Mouse (Mus musculus) spleen, postnatal 14 days (tissue): ENCODE data around the gene Ldb2.

Experiments
- DNase-seq, 2 experiments: peaks; one replicate each; pipeline ENCODE4 v3.0.0; 2021 to 2022; ENCODE audit warnings: low spot score in 2 of 2

The Ldb2 gene

DNA sequence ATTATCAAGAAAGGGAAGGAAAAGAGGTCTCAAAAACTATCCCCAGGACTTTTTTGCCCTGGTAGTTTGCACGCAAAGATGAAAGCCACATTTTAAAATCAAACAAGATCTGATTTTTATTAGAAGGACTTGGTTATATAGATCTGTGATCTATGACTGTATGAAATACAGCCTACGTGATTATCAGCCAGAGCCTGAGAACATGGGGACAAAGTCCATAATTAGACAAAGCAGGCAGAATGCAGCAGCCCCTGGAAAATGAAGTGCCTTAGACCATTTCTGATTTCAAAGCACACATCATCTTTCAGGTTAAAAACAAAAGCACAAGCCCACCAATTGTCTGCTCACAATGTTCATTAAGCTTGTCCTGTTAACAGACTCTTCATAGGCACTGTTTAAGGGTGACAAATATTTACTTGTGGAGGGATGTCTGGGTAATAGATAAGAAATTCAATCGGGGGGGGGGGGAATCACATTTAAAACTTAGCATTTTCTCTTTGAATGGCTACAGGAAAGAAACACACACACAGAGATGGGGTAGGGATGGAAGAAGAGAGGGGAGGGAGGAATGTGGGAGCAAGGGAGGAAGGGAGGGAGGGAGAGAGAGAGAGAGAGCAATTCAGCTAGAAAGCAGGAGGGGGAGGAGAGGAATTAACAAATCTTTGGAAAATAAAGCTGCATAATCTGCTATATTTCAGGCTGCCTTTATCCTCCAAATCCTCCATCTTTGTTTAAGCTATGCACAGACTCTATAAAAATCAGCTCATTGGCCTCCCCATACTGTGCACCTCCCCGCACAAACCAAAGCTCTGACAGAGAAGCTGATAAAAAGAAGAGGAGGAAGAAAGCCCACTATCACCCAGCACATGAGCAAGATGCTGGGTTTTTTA lies 153.3 kb downstream of the Ldb2 start:
- no peak for DNase-seq

DNA sequence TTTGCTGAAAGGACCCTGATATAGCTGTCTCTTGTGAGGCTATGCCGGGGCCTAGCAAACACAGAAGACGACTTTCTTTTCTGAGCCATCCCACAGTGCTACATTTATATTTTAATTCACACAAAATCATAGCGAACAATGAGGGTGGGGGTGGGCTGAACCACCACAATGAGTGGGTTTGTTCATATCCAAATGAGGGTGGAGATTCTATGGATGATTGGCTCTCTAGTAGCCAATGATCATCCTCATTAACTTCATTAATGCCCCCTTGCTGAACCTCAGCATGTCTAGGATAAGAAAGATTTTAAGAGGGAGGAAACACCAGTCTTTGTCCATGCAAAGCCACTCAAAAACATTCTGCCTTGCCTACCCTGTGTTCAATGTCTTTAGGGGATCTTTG lies 156.4 kb downstream of the Ldb2 start:
- no peak for DNase-seq

DNA sequence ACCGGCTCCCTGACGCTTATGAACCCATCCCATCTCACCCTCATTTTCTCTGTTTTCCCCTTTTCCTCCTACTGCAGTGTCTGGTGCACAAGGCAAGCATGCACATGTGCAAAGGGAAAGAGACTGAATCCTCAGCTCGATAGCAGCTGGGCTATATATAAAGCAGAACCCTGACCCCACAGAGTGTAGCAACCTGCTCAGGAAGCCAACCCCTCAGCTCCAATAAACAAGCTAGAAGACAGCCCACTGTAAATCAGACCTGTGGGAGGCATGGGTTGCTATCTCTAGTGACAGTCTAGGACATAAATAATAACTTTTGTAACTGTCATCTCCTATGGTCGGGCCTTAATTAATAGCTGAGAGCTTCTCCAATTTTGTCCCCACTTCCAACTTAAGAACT lies 158.4 kb downstream of the Ldb2 start:
- DNase-seq: no peak

DNA sequence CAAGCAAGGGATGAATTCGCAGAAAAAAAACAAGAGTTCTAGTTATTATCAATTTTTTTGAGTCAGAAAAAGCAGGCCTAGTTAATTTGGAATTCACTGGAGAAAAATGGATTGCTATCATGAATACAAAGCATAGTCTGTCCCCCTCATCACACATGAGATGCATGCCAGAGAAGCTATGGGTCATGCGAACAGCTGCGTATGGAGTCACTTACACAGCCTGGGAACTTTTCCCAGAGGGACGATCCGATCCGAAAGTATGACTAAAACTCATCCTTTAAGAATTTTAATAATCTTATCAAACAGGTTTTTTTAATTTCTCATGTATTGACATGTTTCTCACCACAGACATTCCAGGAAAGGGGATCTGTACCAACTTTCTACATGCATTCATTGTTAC lies 163.9 kb downstream of the Ldb2 start:
- DNase-seq: no peak

DNA sequence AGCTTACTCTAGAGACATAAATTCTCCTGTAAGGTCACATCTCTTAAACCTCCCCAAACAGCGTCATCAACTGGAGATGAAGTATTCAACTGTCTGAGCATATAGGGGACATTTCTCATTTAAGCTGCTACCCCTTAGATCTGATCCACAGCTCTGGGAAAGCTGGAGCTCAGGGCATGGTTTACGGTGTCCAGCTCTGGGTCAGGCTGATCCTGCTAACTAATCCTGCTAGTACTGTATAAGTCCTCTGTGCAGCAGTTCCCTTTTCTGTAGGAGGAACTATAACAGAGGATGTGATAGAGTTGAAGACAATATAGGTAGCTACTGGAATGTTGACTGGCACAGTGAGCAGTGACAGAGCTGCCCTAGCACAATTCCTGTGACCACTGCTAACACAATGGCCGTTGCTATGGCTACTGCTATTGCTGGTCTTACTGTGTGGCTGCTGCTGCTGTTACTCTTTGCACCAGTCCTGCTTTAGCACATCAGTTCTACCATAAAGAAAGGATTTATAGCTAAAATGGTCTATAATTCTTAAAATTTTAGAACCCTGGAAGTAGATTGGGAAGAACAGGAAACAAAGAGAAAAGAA lies 170.3 kb downstream of the Ldb2 start:
- no peak for DNase-seq

DNA sequence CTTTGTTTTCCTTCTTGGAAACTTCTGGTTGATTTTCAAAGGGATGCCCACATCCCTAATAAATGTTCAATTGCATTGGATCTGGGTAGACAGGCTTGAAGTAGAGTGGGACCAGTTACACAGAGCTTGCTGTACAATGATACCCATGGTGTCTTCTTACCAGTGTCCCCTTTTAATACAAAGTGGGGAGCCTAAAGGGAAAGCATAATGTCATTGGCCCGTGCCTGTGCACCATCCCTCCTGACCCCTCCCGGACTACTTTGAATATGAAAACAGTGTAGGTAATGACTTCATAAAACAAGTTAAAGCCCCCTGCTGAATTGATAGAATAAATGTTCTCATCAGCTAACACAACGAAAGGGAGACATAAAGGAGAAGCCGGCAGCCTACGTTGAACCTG lies 172.0 kb downstream of the Ldb2 start:
- no peak for DNase-seq

DNA sequence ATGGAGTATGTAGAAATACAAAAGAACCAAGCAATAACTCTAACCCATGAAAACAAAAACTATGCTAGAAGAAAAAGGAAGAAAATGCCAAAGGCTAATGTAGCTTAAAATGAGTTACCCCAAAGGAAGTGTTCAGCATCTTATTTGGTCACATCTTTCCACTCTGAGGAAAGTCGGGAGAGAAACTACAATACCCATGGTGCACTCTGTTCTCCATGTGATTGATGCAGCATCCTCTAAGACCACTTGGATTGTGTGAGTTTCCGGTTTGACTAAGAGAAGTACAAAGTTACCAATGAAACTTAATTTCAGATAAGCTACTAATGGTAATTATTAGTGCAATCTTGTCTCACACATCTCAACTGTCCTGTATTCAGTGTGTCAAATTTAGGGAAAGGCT lies 172.6 kb downstream of the Ldb2 start:
- no peak for DNase-seq

DNA sequence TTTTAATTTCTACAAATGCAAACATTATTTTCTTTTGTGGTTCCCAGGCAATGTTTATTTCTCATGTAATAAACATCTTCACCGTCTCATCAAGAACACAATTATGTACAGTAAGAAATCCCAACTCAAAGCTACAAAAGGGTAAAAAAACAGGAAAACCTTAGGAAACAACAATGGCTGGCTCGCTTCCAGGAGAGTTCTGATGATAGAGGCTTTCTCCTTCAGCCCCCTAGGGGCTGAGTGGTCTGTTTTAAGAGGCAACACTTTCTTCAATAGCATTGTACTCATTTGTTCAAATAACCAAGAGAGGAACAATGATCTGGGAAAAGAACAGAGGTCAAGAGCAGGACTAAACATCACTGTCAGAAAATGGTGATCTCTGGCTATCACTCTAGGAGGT lies 173.4 kb downstream of the Ldb2 start:
- DNase-seq: no peak

DNA sequence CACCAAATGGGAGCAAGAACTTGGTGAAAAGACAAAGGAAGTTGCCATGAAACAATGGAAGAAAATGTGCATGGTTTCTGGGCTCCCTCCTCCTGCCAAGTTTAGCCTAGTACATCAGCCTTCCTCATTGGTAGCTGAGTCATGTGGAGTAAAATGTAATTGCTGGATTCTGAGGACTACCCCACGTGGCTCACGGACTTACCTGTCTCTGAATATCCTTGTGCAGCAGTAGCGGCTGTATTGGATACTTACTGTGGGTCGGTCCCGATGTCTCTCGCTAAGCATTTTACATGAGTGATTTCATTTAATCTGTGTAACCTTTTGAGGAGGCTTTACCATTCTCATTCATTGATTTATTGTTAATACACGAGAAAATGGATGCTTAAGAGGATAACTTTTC lies 183.8 kb downstream of the Ldb2 start:
- no peak for DNase-seq

DNA sequence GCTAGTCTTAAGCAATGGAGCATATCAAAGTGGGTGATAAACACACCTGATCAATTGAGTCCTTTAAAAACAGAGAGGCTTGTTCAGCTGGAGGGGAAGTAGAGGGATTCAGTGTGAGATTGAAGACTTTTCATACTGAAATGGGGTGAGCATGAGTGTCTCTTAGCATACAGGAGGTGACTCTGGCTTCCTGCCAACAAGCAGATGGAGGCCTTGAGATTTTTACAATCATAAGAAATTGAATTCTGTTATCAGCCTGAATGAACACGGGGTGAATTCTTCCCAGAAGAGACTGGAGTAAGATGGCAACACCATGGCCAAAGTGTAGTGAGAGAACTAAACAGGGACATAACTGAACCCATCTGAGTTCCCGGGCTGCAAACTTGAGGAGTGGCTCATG lies 190.6 kb downstream of the Ldb2 start:
- DNase-seq: no peak

DNA sequence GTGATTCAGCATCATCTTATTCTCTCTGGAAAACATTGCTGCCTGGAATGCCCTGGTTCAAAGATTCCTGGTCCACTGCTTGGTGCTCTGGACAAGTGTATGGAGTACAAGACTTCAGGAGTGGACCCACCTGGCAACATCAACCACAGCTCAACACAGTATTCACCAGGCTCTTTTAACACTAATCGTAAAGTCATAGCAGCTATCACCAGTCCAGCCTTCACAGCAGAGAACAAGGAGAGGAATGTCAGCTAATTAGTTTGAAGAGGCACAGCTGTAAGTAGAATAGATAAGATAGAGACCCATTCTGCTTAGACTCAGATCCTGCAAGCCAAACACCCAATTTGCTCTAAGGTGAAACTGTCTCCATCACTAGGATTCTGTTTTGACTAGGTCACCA lies 198.1 kb downstream of the Ldb2 start:
- no peak for DNase-seq

DNA sequence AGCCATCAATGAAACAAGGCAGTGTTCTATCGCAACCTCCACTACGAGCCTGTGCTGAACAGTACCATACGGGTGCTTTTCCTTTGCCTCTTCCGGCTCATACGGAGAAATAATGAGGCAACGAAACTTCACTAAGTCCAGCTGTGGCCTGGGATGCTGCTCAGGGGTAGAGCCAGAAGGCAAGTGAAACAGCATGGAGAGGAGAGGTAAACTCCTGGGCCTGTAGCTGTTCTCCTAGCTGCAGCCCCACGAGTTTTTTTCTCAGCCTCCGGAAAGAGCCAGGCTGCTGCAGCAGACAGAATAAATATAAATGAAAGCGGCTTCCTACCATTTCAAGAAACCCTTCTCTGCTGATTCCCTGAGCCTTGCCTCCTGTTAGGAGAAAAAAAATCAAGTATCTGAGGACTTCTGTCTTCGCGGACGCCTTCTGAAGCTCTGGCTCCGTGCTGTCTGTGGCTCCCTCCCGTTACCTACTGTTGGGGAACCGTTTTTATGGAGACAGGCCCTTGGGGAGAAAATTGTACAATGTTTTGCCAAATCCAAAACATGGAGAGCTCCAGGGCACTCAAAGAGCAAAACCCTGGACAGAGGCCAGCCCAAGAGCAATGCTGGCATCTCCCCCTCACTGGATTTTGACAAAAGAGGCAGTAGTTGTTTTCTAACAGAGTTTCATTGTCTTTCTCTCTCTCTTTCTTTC lies 205.8 kb downstream of the Ldb2 start:
- DNase-seq: no peak

DNA sequence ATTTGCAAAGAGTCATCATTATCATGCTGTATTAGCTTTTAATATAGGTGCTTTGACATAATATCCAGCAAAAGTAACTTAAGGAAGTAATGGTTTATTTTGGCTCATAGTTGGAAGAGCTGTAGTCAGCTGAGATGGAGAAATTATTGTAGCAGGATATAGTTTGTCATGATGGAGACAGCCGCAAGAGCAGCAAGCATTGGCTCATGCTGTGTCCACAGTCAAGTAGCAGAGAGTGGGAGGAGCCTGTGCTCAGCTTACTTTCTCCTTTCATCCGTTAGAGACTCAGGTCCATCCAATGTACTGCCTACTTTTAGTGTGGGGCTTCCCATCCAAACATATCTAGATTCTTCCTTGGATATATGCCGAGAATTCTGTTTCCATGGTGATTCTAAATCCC lies 208.7 kb downstream of the Ldb2 start:
- DNase-seq: no peak

DNA sequence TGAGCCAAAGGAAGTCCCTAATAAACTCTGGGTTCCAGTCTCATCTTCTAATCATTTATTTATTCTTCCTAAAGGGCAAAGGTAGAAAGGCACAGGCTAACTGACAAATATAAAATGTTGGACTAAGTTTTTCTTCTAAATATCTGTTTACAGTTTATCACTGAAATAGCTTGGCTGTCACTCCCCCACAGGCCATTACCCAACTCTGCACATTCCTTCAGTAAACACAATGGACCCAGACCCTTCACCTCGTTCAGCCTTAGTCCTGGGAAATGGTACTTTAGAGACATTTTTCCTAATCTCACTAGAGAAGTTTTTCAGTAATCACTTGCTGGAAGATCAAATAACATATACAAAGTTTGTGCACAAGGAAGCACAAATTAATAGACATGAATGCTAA lies 210.2 kb downstream of the Ldb2 start:
- no peak for DNase-seq

DNA sequence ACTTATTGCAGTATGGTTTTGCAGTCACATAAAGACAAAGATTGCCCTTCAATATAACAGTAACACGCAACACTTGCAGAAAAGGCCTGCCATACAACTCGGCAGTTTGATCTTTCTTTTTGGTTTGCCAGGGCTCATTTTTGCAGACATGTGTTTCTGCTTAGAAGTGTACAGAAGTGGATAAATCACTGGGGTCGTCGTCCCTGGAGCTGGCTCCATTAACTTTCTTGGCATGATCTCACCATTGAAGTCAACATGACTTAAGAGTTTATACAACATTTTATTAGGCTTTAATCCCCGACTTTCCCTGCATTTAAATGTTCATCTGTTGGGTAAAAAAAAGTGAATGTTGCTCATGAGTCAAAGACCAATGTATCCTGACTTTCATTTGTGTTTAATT lies 212.9 kb downstream of the Ldb2 start:
- no peak for DNase-seq

DNA sequence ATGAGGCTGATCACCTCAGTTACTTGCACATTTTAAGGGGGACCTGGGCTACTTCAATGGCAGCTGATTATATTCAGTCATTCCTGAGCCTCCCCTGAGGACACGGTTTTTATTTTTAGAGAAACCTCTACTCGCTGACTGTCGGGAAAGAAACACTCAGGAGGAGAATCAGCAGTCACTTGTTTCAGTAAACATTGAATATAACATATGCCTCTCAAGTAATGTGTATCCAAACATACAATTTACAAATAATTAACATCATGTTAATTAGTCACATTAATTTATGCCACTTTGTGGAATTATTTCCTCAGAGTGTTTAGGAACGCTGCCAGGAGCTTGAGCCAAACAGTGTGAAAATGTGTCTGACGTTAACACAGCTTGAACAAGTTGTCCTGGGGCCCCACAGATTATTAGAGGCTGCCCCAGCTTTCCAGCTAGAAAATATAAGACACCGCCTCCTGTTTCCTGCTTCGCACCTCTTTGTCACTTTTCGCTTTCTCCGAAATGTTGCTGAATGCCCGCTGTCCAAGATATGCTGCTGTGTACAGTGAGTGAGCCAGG lies 219.5 kb downstream of the Ldb2 start:
- no peak for DNase-seq

DNA sequence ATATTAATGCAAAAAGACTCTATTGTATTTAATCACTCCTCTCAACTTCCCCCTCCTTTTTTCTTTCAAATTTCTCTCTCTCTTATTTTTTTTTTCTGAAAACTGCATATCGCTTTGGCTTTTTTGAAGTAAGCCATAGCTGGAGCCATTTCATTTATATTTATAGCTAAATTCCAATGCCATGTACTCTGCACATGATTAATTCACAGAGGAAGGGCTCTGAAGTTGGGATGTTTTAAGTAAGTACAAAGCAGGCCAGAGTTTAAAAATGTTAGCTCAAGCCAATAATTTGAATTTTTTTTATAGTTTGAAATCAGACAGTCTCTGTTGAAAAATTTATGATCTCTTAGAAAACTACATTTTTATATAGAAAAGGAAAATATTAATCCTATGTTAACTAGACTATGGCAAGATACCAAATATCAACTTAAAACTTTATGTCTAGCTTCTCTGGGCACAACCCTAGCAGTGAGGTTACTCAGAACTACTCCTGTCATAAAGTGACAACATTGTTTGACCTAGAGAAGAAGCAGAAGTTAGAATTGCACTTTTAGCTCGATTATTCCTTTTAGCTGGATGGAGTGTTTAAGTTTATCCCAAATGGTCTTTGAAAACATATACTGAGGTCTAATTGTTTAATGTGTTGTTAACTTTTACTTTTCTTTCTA lies 222.7 kb downstream of the Ldb2 start:
- no peak for DNase-seq

DNA sequence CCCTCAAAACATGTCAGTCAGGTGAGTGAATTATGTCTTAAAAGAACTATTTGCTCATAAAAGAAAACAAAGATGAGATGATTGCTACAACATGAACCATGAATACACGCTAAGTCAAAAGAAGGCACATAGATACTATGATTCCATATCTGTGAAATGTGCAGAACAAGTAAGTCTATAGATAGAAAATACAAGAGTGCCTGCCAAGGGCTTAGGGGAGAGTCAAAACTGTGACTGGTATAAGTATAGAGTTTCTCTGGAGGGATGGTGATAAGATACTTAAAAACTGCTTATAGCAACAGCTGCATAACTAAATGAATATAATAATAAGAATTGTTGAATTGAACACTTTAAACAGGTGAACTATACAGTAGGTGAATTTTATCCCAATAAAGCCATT lies 224.8 kb downstream of the Ldb2 start:
- no peak for DNase-seq

DNA sequence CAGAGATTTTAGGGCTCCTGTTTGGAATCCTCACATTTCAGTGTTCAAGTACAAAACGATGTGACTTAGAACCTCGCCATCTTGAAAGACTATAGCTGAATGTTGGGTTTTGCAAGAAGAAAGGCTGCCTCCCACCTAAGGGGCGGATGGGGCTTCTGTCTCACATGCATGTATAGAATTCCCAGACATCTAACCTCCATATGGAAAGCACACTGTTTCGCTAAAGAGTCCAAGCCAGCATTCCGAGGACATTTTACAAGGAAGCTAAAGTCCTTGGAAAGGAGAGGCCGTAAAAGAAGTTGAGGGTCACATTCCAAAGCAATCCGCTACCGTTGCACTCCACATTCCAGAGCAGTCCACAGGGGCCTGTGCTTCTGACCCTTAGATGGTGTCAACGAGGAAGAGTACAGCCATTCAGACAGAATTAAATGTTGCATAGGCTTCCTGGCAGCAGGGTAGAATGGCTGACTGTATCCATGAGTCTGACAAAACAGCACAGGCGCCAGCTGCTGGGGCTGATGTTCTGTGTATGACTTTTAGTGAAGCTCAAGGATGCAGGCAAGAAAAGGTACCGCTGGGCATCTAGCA lies 245.6 kb downstream of the Ldb2 start:
- DNase-seq: no peak

DNA sequence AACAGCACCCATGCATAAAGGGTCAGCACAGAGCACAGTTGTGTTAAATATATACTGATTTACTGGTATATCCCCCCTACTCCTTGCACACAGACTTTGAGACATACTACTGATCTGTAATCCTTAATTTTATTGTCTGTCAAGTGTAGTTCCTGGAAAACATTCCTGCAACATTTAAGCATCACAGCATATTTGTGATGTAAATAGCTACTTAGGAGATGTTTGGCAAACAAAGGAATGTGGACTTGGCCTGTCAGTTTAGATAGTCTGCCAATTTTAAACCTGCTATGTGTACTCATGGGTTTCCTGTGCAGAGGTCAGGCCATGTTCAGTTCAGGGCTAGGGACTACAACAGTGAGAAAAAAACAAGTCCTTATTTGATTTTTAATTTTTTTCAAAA lies 246.3 kb downstream of the Ldb2 start:
- no peak for DNase-seq

DNA sequence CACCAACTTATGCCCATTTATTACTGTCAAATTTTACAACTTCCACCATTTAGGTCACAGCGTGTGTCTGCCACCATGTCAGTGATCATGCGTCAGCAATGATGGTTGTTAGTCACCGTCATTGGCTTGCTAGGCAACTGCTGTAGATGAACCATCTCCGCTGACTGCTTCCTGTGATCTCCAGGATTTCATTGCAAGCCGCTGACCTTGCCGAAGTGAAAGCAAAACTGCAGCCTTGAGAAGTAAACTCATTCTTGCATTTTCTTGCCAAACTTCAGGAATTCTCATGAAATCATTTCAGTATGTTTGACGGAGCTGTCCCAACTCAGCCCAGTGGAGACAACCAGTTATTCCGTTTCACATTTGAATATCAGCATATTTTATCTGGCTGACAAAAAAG lies 247.4 kb downstream of the Ldb2 start:
- DNase-seq: no peak

DNA sequence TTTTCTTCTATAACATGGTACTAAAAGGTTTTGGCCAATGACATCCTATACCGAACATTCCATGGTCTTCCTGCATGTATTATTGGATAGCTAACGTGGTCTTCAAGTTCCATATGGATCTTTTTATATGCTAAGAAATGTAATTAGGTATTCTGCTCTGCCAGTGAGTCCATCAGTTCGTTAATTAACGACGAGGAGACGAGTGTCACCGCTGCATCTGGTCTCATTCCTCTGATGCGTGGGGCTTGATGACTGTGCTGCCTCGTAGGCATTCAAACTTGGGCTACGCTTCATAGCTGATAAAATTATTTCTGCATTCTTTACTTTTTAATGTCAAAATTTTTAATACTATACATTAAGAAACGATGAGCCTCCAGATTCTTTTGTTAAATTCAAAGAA lies 251.0 kb downstream of the Ldb2 start:
- DNase-seq: no peak
